Mouse (Mus musculus) embryo, embryonic 11 days (tissue): ENCODE data around the gene Gm10203.
"Not testable (repeated sequence)": the region's sequence is repeated elsewhere in the genome, so short reads cannot be mapped to it uniquely, and the experiment has no call there.

Experiments used
- DNase-seq: peaks from one replicate; pipeline ENCODE4 v3.0.0-alpha.2; 2015

Gene Gm10203

DNA sequence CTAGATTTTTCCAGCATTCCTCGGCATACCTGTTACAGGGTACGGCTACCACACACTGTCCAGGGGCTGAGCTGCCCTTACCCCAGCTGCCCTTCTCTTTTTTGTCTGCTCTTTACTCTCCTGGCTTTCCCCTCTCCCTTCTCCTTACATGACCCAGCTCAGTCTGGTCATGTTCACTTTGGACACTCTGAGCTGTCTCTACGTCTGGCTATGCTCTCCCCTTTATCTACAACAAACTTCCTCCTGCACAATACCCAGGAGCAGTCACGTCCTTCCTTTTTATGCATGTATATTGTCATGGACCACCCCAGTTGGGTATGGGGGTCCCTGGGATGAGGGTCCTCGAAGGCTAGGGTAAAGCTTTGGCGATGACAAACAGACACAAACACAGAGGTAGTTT lies 5.7 kb downstream of the Gm10203 start:
- no peak for DNase-seq

DNA sequence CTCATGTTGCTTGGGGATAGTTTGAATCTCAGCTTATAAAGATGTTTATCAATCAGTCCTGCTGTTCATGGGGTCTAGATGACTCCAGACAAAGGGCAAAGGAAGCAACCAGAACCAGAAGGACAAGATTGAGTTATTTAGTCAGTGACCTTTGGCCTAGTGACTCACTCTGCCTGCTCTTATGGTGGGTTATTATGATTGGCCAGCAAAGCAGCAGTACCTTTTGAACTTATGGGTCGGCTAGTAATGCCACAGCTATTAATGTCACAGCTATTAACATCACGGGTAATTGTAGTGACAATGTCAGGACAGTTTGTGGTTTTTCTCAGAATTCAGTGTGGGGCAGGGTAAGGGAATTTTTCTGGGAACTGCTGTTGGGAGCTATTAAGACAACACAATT lies 8.0 kb downstream of the Gm10203 start:
- DNase-seq = no peak

DNA sequence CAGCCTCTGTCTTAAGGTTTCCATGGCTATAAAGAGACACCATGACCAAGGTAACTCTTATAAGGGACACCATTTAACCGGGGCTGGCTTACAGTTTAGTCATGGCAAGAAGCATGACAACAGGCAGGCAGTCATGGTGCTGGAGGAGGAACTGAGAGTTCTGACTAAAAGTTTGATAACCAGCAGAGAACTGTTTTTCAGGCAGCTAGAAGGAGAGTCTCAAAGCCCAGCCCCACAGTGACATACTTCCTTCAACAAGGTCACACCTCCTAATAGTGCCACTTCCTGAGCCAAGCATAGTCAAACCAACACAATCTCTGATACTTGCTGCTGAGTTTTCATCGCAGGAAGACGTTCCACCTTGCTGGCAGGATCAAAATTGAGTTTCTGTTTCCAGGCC lies 9.0 kb downstream of the Gm10203 start:
- DNase-seq = no peak

DNA sequence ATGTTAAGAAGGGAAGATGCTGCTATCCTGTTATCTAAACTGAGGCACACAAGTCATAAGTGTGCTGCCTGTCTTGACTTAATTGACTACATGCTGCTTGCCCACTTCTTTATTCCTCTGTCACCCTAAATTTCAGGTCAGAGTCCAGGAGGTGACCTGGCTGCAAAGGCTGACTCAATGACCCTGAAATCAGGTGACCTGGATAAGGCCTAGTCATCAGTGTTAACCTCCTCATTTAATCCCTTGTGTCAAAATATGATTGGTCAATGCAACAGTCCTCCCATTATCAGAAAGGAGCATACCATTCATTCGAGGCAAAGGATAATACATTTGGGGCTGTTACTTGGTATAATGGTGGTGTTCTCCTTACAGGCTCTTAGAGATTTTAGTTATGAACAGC lies 9.5 kb downstream of the Gm10203 start, which contains the start of gene Etfbkmt:
Gene Etfbkmt (plus strand): TSS at position 379 of the 400 bp plus-strand sequence.
- DNase-seq = no peak

DNA sequence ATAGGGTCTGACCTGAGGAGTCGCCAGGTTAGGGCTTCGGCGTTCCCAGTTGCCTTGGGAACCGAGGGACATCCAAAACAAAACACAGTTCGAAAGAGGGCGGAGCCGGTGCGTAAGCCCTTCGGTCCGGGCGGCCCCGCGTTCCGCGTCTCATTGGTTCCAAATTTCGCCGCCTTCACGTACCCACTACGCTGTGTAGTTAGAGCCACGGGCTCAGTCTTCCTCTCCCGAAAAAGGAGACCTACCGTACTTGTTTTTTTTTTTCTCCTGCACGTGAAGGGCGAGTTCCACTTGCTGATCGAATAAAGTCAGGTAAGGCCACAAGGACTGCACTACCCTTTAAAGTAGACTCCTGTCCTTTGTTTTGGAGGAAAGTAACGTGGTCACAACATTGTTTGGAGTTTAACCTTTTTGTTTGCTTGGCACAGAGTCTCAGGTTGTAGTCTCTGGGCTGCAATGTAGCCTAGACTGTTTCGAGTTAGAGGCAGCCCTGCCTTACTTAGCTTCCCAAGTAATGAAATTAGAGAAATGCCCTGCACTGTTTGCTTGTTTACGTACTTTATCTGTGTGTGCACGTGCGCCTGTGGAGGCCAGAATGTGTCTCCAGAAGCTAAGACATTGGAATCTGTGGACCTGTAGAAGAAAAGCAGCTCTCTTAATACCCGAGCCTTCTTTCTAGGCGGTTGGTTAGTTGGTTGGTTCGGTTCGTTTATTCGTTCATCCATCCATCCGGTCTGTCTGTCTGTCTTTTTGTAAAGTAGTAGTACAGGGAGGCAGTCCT lies 11.6 kb downstream of the Gm10203 start:
- peak; percentile 94 for DNase-seq

DNA sequence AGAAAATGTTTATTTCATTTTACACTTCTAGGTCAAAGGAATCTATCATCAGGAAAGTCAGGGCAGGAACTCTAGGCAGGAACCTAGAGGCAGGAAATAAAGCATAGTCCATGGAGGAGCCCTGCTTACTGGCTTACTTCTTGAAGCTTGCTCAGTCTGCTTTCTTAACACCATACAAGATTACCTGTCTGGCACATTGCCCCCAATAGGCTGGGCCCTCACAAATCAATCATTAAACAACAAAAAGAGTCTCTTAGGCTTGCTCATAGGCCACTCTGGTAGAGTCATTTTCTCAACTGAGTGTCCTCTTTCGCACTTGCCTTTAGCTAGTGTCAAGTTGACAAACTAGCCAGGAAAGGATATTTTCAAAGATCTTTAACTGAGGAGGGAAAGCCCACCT lies 15.2 kb downstream of the Gm10203 start:
- no peak for DNase-seq

DNA sequence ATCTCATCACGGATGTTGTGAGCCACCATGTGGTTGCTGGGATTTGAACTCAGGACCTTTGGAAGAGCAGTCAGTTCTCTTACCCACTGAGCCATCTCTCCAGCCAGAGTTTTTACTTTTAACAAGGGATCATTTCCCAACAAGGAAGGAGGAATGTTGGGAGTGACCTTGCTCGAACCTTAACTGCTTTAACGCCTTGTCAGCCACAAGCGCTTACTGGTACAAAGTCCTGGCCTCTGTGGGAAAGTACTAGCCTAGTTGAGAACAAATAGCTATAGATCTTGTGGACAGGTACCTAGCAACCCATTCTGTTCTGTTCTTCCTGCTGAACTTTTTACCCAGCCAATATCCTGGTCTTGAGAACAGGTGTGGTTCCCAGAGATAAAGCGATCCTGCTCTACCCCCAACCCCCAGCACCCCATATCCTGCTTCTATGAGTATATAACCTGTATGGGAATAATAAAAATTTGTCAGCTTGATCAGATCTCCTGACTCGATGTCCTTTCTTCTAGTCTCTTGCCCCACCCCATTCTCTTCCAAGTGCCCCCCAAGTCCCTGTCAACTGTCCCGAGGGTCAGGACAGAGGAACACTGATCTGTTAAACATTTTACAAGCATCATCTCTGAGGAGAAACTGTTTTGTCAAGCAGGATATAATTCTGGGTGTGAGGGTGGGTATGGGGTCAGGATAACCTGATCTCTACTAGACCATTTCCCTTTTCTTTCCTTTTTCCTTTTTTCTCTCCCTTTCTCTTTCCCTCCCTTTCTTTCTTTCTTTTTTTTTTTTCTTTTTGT lies 18.7 kb downstream of the Gm10203 start:
- no peak for DNase-seq

DNA sequence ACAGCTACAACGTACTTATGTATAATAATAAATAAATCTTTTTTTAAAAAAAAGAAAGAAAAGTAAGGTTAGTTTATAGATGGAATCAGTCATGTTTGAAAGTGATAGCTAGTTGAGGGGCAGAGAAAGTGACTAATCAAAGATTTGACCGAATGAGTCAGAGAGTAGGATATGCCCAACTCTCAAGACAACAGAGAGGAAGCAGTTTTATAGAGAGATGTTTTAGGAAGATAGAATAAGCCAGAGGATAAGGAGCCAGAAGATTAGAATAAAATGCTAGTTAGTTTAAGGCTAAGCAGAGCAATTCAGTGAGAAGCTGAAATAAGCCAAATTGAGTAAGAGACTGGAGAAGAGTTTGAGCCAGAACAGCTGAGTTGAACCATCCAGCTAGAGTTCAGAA lies 22.1 kb downstream of the Gm10203 start:
- DNase-seq = no peak

DNA sequence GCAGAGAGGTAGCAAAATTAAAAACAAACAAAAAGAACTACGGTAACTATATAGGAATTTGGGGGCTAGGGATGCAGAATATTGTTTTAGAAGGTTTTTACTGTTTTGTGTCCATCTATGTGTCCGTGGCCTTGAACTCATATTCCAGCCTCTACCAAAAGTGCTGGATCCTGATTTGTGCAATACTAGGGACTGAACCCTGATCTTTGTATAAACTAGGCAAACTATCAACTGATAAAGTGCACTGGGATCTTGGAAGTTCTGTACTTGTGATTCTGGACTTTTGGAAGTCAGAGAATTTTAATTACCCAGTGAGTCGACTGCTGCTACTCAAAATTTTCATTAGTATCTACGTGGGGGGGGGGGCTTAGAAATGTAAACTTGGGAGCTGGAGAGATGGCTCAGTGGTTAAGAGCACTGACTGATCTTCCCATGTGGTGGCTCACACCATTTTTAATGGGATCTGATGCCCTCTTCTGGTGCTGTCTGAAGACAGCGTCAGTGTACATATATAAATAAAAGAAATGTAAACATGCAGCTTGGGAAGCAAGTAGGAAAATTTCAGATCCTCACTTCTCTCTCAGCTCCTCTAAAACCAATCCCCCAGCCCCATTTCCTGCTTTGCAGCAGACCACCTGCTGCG lies 23.6 kb downstream of the Gm10203 start:
- no peak for DNase-seq

DNA sequence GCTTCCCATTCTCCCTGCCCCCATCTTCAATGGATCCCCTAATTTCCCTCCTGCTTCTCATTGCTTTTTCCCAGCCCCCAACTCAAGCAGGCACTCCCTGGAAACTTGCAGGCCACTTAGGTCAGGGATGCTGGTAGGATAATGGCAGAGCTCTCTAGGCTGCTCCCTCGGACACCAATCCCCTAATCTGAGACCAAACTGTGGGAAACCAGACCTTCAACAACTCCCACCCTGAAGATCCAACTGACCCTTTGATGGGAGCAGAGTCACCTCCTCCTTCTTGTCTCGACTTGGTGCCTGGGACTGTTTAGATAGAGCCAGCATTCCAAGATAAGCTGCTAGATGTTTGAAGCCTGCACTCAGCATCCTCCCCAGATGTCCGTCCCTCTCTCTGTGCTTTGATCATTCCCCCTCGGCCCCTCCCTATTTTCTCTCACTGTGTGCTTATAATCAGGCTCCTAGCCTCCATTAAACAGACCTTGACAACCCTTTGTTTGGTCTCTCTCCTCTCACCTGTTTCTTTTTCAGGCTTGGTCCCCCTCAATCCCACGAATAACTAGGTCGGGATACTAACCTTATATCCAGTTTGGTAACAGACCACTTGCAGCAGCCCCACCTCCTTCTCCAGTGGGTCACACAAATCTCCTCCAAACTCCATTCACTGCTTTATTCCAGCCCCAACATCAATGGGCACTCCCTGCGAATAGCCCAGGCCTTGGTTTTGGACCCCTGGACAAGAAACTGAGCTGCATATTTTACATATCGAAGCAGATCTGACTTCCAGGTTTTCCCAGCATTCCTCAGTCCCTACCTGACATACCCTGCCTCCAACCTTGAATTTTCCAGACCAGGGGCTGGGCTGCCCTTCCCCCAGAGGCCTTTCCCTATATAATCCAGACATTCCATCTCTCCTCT lies 24.4 kb downstream of the Gm10203 start:
- DNase-seq = no peak

DNA sequence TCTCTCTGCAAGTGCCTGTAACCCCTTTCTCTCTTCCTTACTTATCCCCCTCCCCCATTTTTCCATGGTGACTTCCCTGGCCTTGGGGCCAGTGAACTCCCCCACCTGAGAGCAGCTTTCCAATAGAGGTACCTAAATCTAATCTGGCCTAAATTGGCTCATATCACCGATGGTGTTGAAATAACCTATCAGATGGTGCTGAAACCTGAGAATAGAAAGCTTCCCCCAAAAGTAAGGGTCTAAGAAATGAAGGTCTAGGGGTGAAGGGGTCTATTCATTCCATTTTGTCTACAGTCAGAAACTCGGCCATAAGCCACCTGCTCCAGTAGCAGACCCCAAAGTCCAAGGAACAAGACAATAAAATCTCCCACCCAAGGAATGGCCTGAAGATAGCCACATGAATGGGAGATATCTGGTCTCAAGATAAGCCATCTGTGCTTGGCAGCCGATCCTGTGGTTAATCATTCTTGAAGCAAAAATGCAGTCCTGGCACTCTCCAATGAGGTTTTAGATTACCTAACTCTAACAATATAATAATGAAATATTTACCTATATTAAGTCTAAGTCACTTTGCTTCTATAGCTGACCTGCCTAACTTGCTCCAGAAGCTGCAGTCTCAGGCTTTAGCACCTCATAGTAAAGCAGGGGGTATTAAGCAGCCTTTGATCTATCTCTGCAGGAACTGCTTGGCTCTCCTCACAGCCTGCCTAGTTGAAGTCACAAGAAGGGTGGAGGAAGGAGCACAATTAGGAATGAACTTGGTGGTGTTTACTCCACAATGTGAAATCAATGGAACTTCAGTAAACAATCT lies 25.3 kb downstream of the Gm10203 start:
- DNase-seq = no peak

DNA sequence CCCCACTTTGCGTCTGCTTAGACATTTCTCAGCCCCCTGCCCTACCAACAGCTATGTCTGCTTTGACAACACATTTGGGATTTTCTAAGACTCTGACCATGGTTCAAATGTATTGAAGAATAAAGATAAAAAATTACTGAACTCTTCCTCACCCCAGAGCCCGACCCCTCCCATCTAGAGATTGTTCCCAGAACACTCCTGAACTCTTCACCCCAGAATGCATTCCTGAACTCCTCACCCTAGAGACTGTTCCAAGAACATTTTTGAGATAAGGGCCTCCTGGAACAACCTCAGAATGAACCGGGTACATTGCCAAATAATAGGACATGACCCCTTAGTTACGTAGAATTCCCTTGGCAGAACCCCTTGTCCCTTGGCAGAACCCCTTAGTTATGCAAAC lies 37.1 kb downstream of the Gm10203 start:
- DNase-seq = not testable (repeated sequence)

DNA sequence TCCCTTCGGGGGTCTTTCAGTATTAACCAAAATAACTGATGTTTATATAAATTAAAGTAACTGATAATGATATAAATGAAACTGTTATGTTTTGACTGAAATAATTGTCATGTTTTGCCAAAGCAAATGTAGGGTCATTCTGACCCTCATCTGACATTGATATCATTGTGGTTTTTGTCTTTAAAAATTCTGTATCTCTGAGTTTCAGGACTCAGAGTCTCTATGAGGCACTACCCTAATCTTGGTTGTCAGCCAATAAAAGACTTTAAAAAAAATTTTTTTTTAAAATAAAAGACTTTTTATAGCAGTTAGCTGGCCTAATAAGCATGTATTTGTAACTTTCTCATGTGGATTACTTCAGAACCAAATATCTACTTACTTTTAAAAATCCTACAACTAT lies 37.7 kb downstream of the Gm10203 start:
- no peak for DNase-seq

DNA sequence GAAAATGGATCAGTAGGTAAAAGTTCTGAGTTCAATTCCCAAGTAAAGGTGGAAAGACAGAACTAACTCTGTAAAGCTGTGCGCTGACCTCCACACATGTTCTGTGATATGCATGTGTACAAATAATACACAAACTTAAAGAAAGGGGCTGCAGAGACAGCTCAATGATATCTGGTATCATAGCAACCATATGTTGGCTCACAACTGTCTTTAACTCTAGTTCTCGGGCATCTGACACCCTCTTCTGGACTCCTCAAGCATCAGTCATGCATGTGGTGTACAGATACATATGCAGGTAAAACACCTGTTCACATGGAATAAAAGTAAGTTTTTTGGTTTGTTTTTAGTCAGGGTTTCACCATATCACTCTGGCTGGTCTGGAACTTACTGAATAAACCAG lies 38.5 kb downstream of the Gm10203 start:
- DNase-seq = no peak

DNA sequence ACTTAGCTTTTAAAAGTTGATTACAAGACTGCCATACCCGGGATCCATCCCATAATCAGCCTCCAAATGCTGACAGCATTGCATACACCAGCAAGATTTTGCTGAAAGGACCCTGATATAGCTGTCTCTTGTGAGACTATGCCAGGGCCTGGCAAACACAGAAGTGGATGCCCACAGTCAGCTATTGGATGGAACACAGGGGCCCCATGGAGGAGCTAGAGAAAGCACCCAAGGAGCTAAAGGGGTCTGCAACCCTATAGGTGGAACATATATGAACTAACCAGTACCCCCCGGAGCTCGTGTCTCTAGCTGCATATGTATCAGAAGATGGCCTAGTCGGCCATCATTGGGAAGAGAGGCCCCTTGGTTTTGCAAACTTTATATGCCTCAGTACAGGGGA lies 40.0 kb downstream of the Gm10203 start:
- not testable (repeated sequence) for DNase-seq

DNA sequence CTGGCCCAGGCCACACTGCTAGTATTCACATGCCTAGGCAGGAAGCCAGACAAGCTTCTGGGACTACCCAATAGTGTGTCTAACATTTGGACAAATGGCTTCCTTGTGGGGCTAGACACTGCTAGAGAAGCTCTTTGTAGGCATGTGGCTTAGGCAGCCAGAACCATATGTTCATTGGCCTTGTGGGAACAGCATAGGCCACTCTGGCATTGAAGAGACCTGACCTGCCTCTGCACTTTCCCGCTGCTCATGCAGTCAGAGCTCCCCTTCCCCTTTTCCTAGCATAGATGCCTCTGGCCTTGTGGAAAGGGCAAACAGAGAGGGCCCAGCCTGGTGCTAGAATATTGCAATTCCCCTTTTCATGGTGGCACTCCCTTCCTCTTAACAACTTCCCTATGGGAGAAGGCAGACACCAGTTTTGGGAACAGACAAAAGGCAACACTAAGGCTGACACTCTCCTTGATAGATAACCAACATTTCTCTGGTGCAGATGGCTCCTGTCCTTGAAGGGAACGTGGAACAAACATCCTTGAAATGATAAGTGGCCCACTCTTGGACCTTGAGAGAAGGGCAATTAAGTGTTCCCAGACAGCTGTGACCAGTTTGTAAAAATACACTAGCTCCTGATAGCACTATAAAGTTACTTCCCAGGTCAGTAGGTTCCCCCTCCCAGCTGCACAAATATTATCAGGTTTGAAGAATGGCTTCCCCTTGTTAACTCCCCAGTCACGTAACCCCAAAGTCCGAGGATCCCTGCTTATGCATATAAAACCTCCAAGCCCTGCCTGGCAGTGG lies 44.1 kb downstream of the Gm10203 start:
- DNase-seq = peak; percentile 3

DNA sequence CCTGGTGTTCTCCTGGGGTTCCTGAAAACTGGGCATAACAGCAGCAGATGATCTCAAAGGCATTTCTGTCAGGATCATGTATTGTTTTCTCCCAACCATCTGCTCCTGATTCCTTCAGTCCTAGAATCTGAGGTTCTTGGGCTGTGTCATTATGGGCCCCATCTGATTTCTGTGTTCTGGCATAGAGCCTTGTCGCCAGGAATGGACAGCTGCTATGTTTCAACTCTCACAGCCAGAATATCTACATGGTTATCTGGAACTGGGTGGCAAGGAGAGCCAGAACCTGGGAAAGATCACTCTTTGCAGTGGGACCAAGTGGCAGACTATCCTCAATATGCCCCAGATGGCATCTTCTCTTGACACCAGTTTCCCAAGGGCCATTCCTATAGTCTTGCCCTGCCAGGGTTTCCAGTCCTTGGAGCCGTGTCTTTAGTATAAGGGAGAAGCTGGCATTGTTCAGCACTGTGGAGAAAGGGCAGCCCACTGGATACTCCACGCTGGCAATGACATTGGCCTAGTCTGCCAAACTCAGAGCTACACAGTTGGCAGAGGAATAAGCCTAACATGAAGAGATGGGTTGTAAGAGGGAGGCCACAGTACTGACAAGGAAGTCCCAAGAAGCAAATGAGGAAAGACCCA lies 45.1 kb downstream of the Gm10203 start:
- no peak for DNase-seq

DNA sequence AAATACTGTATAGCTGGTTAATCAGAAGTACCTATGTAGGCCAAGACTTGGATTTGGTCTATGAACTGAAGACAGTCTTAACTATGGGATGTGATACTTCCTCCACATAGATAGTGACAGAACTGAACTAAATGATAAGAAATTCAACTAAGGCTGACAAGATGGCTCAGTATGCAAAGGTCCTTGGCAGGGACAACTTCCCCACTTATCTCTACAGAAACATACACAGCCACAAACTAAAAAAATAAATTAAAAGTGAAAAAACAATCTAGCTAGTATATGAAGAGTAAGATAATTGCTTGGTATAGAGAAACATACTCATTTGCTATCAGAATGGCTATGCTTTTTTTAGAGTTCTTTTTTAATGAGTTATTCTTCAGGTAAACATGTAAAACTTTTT lies 49.1 kb downstream of the Gm10203 start:
- DNase-seq = no peak
